Mouse (Mus musculus) olfactory bulb, adult 2 months (tissue): ENCODE measurements at regions not wholly inside any gene's neighbourhood (a gene's known extent, or its start where the extent isn't known, plus 50 kb on each side); places are given as distances from the start of the nearest gene placed in this dataset.

Experiments used
- CTCF ChIP-seq: fragments of 200-500 bp; IDR thresholded peaks from 2 replicates; pipeline ENCODE4 v1.5.1; 2012; ENCODE audit warnings: low read depth, mild to moderate bottlenecking, low read length, moderate library complexity; ENCODE audit not compliant: insufficient read depth
- POLR2A ChIP-seq: fragments of 200-500 bp; IDR thresholded peaks from 2 replicates; pipeline ENCODE4 v1.6.1; 2012; ENCODE audit warnings: mild to moderate bottlenecking, low read depth, low read length, moderate library complexity; ENCODE audit not compliant: insufficient read depth

DNA sequence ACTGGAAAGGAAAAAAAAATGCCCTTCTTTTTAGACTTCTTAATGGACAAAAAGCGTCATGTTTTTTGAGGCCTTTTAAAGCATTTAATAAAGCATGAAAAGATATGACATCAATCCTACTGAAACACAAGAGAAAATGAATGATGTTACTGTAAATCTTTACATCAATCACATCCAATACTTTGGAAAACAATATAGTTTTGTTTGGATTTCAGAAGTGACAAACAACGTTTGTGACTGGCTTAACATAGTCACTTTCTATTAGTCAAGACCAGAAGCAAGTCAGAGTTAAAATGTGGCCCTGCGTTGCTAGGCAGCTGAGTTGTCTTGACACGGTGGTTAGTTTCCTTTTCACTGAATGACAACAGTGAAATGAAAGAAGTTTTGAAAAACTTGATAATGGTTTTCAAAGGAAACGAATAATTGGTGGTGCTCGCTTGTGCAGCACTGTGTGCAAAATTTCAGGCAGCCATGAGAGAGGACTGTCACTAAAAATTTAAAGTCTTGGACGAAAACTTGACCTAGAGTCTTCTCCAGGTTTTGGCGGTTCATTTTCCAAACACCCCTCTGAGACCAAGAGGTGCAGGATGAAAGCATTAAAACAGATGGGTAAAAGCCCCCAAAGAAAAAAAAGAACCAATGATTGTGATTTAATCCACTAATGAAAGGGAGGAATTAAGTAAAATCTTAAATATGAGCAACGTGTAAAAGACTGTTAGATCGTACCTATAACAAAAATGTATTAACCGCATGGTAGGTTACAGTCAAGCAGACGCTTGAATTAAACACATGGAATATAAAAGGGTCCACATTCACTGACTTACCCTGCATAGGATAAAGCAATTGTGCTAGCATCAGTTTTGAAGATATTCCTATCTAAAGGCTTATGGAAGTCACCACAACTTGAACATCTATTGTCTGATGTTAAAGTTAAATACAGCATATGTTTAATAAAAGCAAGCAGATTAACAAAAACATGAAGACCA is 421.4 kb upstream of the Tbc1d2b start:
- TF ChIP-seq CTCF = no peak
- TF ChIP-seq POLR2A = no peak
